Mouse (Mus musculus) hindbrain, embryonic 16.5 days (tissue): ENCODE results near the gene Dpt. TPM values are rescaled to one million over a fixed set of nuclear protein-coding genes. Genes with fewer than 3 reads are reported as not detected.
A peak's percentile ranks its signal among the peaks of the same experiment; 100 is the strongest.

Source experiments
- ATAC-seq: fragments of 200-750 bp; cut with Nextera tagmentation; 2 replicates; pipeline ENCODE4 v1.8.0; 2017; ENCODE audit warnings: moderate TSS enrichment, moderate library complexity
- H3K27ac ChIP-seq: fragments of 300-500 bp; sonication (generic); 2 replicates; pipeline ENCODE4 v1.5.1; 2014; ENCODE audit warnings: low read depth, mild to moderate bottlenecking, control low read depth, low read length, moderate library complexity
- H3K27me3 ChIP-seq: fragments of 300-500 bp; sonication (generic); replicated peaks from 2 replicates; pipeline ENCODE4 v1.6.1; 2014; ENCODE audit warnings: low read length; ENCODE audit not compliant: control insufficient read depth, insufficient read depth
- H3K36me3 ChIP-seq: fragments of 300-500 bp; sonication (generic); 2 replicates; pipeline ENCODE4 v1.6.1; 2014; ENCODE audit warnings: mild to moderate bottlenecking, low read length, moderate library complexity, mixed read lengths; ENCODE audit not compliant: control insufficient read depth, insufficient read depth
- H3K4me1 ChIP-seq: fragments of 300-500 bp; sonication (generic); 2 replicates; pipeline ENCODE4 v1.6.1; 2014; ENCODE audit warnings: low read depth, low read length; ENCODE audit not compliant: control insufficient read depth, insufficient read depth
- H3K4me2 ChIP-seq: fragments of 300-500 bp; sonication (generic); 2 replicates; pipeline ENCODE4 v1.6.1; 2014; ENCODE audit warnings: mild to moderate bottlenecking, low read length, control low read depth, moderate library complexity
- H3K4me3 ChIP-seq: fragments of 300-500 bp; sonication (generic); 2 replicates; pipeline ENCODE4 v1.5.1; 2014; ENCODE audit warnings: mild to moderate bottlenecking, low read length, control low read depth, moderate library complexity
- H3K9ac ChIP-seq: fragments of 300-500 bp; sonication (generic); 2 replicates; pipeline ENCODE4 v1.6.1; 2014; ENCODE audit warnings: low read depth, mild to moderate bottlenecking, control low read depth, low read length, moderate library complexity
- H3K9me3 ChIP-seq: fragments of 300-500 bp; sonication (generic); 2 replicates; pipeline ENCODE4 v1.6.1; 2014; ENCODE audit warnings: mild to moderate bottlenecking, low read length, moderate library complexity; ENCODE audit not compliant: control insufficient read depth
- WGBS: fragments of 180-500 bp; shearing (Covaris S2); extraction: QIAGEN DNeasy Blood & Tissue Kit; methylation state at CpG from one replicate; pipeline ENCODE4 v1.1.7; 2014; 5-methylcytosine and 5-hydroxymethylcytosine counted together
- polyA plus RNA-seq: library from polyadenylated mRNA; unstranded; fragments of >200 nt; fragmentation: Nextera tagmentation; extraction: Ambion mirVana; gene quantifications from 2 replicates; pipeline ENCODE4 v1.2.1, GENCODE M21; 2015

The Dpt gene
- polyA plus RNA-seq, 1 experiment from 2014 or later: 3.1 TPM

- 86% methylated on average over 2 of the region's 2 CpGs for WGBS
- H3K4me3 ChIP-seq: no peak overlapping the region
- 0 out of 2 replicates have a peak, but pooled peaks cover 2% of the 10 kb centered on the region for H3K4me1 ChIP-seq
- no peak overlapping the region for H3K27ac ChIP-seq
- no peak overlapping the region for H3K9ac ChIP-seq
- H3K4me2 ChIP-seq: no peak overlapping the region
- H3K36me3 ChIP-seq: no peaks in the 10 kb centered on the region
- no peak for ATAC-seq
- no peaks in the 10 kb centered on the region for H3K27me3 ChIP-seq
- no peaks in the 10 kb centered on the region for H3K9me3 ChIP-seq
Measured at GRCm38 (mm10) chr1:164809371-164809770, 12.9 kb downstream of the Dpt start.

GRCm38 (mm10) chr1:164811296-164811695 lies 14.9 kb downstream of the Dpt start:
- ATAC-seq: peak; percentile 88
- Histone ChIP-seq H3K4me2 (no peak overlapping the region), H3K9ac (no peak overlapping the region), H3K4me3 (no peak overlapping the region), H3K9me3 (no peaks in the 10 kb centered on the region), H3K27ac (no peak overlapping the region), H3K4me1 (0 out of 2 replicates have a peak, but pooled peaks cover 2% of the 10 kb centered on the region), H3K36me3 (no peaks in the 10 kb centered on the region), H3K27me3 (no peaks in the 10 kb centered on the region)
- 70% methylated on average over 3 of the region's 3 CpGs for WGBS

DNA sequence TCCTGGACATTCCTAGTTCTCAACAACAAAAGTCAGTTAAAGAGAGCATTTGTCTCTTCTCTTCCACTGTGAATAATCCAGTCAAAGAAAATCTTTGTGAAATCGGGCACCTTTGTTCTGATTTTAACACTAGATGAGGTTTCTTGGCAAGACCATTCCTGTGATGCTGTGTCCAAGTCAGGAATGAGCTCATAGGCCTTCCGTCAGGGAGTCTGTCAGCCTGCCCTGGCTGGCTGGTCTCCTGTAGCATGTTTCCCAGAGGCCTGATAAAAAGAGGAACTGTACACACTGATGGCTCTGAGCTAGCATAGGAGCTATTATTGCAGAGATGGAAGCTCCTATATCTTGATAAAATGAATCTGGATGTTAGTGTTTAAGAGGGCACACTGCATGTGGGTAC lies 17.8 kb downstream of the Dpt start:
- Histone ChIP-seq H3K27me3 (no peaks in the 10 kb centered on the region), H3K27ac (peak overlapping the region; percentile 18; the same call in 1 of the 2 replicates), H3K4me3 (no peak overlapping the region), H3K9ac (no peak overlapping the region), H3K4me2 (no peak overlapping the region), H3K4me1 (0 out of 2 replicates have a peak, but pooled peaks cover 2% of the 10 kb centered on the region), H3K36me3 (no peaks in the 10 kb centered on the region), H3K9me3 (no peaks in the 10 kb centered on the region)
- 55% methylated on average over 2 of the region's 2 CpGs for WGBS
- ATAC-seq: peak; percentile 74; the same call in 1 of the 2 replicates

DNA sequence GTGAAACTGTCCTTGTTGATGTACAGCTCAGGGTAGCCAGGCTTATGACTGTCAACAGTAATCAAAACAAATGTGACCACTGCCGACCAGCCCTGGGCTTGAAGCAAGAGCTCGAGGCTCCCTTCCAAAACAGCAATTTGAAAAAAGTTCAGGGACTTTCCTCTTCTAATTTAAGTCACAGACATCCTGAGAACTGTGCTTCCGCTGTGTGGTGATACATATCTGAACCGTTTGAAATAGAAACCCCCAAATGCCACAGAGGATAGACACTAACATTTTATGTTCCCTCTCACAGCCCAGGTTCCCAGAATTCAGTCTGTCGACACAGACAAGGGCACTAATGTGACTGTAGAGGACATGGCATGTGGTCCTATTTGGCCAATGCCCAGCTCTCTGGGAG lies 18.9 kb downstream of the Dpt start:
- no peak overlapping the region for H3K4me2 ChIP-seq
- WGBS: 76% methylated on average over 5 of the region's 5 CpGs
- no peak for ATAC-seq
- no peak overlapping the region for H3K9ac ChIP-seq
- no peaks in the 10 kb centered on the region for H3K9me3 ChIP-seq
- H3K27ac ChIP-seq: no peak overlapping the region
- no peaks in the 10 kb centered on the region for H3K27me3 ChIP-seq
- no peaks in the 10 kb centered on the region for H3K36me3 ChIP-seq
- H3K4me3 ChIP-seq: no peak overlapping the region
- H3K4me1 ChIP-seq: 0 out of 2 replicates have a peak, but pooled peaks cover 2% of the 10 kb centered on the region

GRCm38 (mm10) chr1:164817331-164817730 lies 20.9 kb downstream of the Dpt start:
- Histone ChIP-seq H3K4me2 (no peak overlapping the region), H3K27ac (no peak overlapping the region), H3K9me3 (no peaks in the 10 kb centered on the region), H3K27me3 (no peaks in the 10 kb centered on the region), H3K4me3 (no peak overlapping the region), H3K36me3 (no peaks in the 10 kb centered on the region), H3K9ac (no peak overlapping the region), H3K4me1 (0 out of 2 replicates have a peak, but pooled peaks cover 2% of the 10 kb centered on the region)
- 91% methylated on average over 3 of the region's 3 CpGs for WGBS
- ATAC-seq: no peak

DNA sequence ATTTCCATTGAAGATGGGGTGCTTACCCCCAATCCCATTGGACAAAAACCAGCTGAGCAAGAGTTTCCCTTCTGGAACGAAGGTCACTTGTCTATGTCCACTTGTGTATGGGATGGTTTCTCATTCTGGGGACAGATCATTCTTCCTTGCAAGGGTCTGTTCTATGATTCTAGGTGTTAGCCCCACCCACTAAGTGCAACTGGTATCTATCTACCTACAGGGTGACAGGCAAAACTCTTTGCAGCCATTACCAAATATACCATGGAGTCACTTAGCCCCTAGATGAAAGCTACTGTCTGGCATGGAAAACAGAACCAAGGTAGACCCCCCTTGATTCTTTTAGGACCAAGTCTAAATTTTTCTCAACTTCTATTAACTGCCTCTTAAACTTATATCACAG lies 24.9 kb downstream of the Dpt start:
- Histone ChIP-seq H3K9ac (no peak overlapping the region), H3K4me1 (no peaks in the 10 kb centered on the region), H3K27ac (no peak overlapping the region), H3K36me3 (no peaks in the 10 kb centered on the region), H3K9me3 (no peaks in the 10 kb centered on the region), H3K27me3 (no peaks in the 10 kb centered on the region), H3K4me2 (no peak overlapping the region), H3K4me3 (no peak overlapping the region)
- no peak for ATAC-seq
- WGBS: 96% methylated on average over 1 of the region's 1 CpGs

DNA sequence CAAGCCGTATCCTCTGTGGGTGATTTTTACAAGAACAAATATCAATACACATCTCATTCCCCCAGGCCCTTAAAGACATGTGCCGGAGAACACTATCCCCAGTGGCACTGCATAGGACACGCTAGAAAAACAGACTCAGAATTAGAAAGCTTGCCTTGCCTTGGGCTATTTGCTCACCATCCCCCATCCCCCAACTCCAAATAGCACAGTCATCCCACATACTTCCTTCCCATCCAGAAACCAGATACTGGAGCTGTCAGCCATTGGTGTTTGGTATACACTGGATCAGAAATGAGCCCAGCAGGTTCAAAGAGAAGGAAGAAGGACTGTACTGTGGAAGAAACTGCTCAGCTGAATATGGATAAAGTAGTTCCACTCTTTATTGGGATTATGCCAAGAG lies 25.4 kb downstream of the Dpt start:
- Histone ChIP-seq H3K4me3 (no peak overlapping the region), H3K4me2 (no peak overlapping the region), H3K27ac (no peak overlapping the region), H3K36me3 (no peaks in the 10 kb centered on the region), H3K9me3 (no peaks in the 10 kb centered on the region), H3K27me3 (no peaks in the 10 kb centered on the region), H3K9ac (no peak overlapping the region), H3K4me1 (no peaks in the 10 kb centered on the region)
- peak; percentile 48; the same call in 1 of the 2 replicates for ATAC-seq
- 49% methylated on average over 3 of the region's 3 CpGs for WGBS

DNA sequence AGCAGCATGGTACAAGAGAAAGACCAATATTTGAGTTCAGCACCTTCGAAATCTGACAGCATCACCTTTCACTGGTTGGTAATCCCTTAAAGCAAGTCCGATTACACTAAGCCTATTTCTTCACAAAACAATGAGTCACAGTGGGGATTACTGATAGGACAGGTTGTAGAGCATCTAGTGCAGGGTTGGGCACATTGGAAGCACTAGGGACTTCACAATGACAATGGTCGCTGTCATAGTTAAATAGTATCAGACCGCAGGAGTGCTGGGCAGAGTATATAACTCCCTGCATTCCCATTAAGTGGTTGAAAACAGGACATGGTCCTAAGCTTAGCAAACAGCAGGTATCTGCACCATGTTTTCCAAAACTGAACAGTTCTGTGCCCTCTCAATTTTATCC lies 25.8 kb downstream of the Dpt start:
- no peak overlapping the region for H3K9ac ChIP-seq
- H3K27ac ChIP-seq: no peak overlapping the region
- 80% methylated on average over 4 of the region's 4 CpGs for WGBS
- ATAC-seq: no peak
- no peak overlapping the region for H3K4me2 ChIP-seq
- no peaks in the 10 kb centered on the region for H3K9me3 ChIP-seq
- no peaks in the 10 kb centered on the region for H3K4me1 ChIP-seq
- H3K27me3 ChIP-seq: no peaks in the 10 kb centered on the region
- H3K4me3 ChIP-seq: no peak overlapping the region
- no peaks in the 10 kb centered on the region for H3K36me3 ChIP-seq

DNA sequence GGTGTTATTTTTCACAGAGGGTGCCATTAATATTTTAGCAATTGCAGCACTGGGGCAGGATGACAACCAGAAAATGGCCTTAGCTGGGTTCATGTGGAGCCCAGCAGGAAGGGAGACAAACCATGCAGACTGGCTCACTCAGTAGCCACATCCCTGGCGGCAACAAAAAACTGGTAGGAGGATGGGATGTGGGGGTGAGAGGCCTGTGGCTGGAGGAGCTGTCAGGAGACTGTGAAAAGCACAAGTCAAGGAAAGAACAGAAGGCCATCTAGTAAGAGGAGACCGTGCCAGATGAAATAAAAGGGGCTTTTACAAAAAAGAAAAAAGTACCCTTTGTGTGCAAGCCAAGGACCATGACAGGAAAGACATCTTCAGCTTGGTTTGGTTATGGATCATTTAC lies 28.5 kb downstream of the Dpt start:
- Histone ChIP-seq H3K4me2 (no peak overlapping the region), H3K4me3 (no peak overlapping the region), H3K9me3 (no peaks in the 10 kb centered on the region), H3K36me3 (no peaks in the 10 kb centered on the region), H3K9ac (no peak overlapping the region), H3K27me3 (no peaks in the 10 kb centered on the region), H3K4me1 (no peaks in the 10 kb centered on the region), H3K27ac (no peak overlapping the region)
- ATAC-seq: peak; percentile 71
- 28% methylated on average over 2 of the region's 2 CpGs for WGBS

- Histone ChIP-seq H3K4me3 (no peak overlapping the region), H3K9me3 (no peaks in the 10 kb centered on the region), H3K36me3 (no peaks in the 10 kb centered on the region), H3K9ac (no peak overlapping the region), H3K27me3 (no peaks in the 10 kb centered on the region), H3K4me2 (no peak overlapping the region), H3K27ac (no peak overlapping the region), H3K4me1 (no peaks in the 10 kb centered on the region)
- WGBS: 43% methylated on average over 1 of the region's 1 CpGs
- ATAC-seq: no peak
Measured at GRCm38 (mm10) chr1:164829881-164830280, 33.4 kb downstream of the Dpt start.
